Mouse (Mus musculus) neural tube, embryonic 11.5 days (tissue): ENCODE measurements around the gene Cybb. TPM values are rescaled to one million over a fixed set of nuclear protein-coding genes. Genes with fewer than 3 reads are reported as not detected.

Experiments used
- ATAC-seq: fragments of 200-750 bp; cut with Nextera tagmentation; 2 replicates; pipeline ENCODE4 v1.8.0; 2017; ENCODE audit warnings: moderate number of reproducible peaks, mild to moderate bottlenecking, moderate TSS enrichment, moderate library complexity; ENCODE audit not compliant: insufficient read depth, low FRiP score, low TSS enrichment
- DNase-seq: peaks from one replicate; pipeline ENCODE4 v3.0.0-alpha.2; 2015; ENCODE audit warnings: low spot score
- H3K27ac ChIP-seq: fragments of 300-500 bp; sonication (generic); 2 replicates; pipeline ENCODE4 v1.5.1; 2014; ENCODE audit warnings: low read depth, mild to moderate bottlenecking, low read length
- H3K27me3 ChIP-seq: fragments of 300-500 bp; sonication (generic); 2 replicates; pipeline ENCODE4 v1.6.1; 2014; ENCODE audit warnings: mild to moderate bottlenecking, low read length, mixed read lengths; ENCODE audit not compliant: control insufficient read depth, insufficient read depth
- H3K36me3 ChIP-seq: fragments of 300-500 bp; sonication (generic); 2 replicates; pipeline ENCODE4 v1.6.1; 2014; ENCODE audit warnings: mild to moderate bottlenecking, low read length, moderate library complexity, mixed read lengths; ENCODE audit not compliant: control insufficient read depth, insufficient read depth
- H3K4me1 ChIP-seq: fragments of 300-500 bp; sonication (generic); 2 replicates; pipeline ENCODE4 v1.6.1; 2014; ENCODE audit warnings: low read length, mixed read lengths; ENCODE audit not compliant: control insufficient read depth, insufficient read depth
- H3K4me2 ChIP-seq: fragments of 300-500 bp; sonication (generic); 2 replicates; pipeline ENCODE4 v1.6.1; 2014; ENCODE audit warnings: low read depth, mild to moderate bottlenecking, moderate library complexity
- H3K4me3 ChIP-seq: fragments of 300-500 bp; sonication (generic); 2 replicates; pipeline ENCODE4 v1.5.1; 2014; ENCODE audit warnings: low read depth, low read length
- H3K9ac ChIP-seq: fragments of 300-500 bp; sonication (generic); 2 replicates; pipeline ENCODE4 v1.6.1; 2014; ENCODE audit warnings: mild to moderate bottlenecking, low read length
- H3K9me3 ChIP-seq: fragments of 300-500 bp; sonication (generic); 2 replicates; pipeline ENCODE4 v1.6.1; 2016; ENCODE audit warnings: low read length; ENCODE audit not compliant: control insufficient read depth
- WGBS: fragments of 180-500 bp; shearing (Covaris S2); extraction: QIAGEN DNeasy Blood & Tissue Kit; methylation state at CpG from one replicate; pipeline ENCODE4 v1.1.7; 2014; 5-methylcytosine and 5-hydroxymethylcytosine counted together
- polyA plus RNA-seq: library from polyadenylated mRNA; unstranded; fragments of >200 nt; fragmentation: Nextera tagmentation; extraction: Ambion mirVana; gene quantifications from 2 replicates; pipeline ENCODE4 v1.2.1, GENCODE M21; 2014

The Cybb gene
- polyA plus RNA-seq, 1 experiment from 2014 or later, result 0.97 TPM

GRCm38 (mm10) chrX:9439257-9439656, 48.3 kb downstream of the Cybb start:
- 86% methylated on average over 2 of the region's 2 CpGs for WGBS
- Histone ChIP-seq H3K27me3 (no peaks in the 10 kb centered on the region), H3K4me1 (no peaks in the 10 kb centered on the region), H3K9me3 (no peaks in the 10 kb centered on the region), H3K27ac (no peak overlapping the region), H3K9ac (no peak overlapping the region), H3K4me3 (no peak overlapping the region), H3K4me2 (no peak overlapping the region), H3K36me3 (no peaks in the 10 kb centered on the region)
- DNase-seq (no peak), ATAC-seq (no peak)

GRCm38 (mm10) chrX:9413889-9414288, 73.7 kb downstream of the Cybb start:
- ATAC-seq, result no peak
- H3K9me3 ChIP-seq, result no peaks in the 10 kb centered on the region
- no peak overlapping the region for H3K4me2 ChIP-seq
- no peak for DNase-seq
- no peak overlapping the region for H3K27ac ChIP-seq
- H3K4me3 ChIP-seq, result no peak overlapping the region
- H3K36me3 ChIP-seq, result no peaks in the 10 kb centered on the region
- WGBS, result 84% methylated on average over 5 of the region's 5 CpGs
- no peaks in the 10 kb centered on the region for H3K4me1 ChIP-seq
- no peak overlapping the region for H3K9ac ChIP-seq
- H3K27me3 ChIP-seq, result no peaks in the 10 kb centered on the region

Other genes with a start within 250 kb of the Cybb start
- gene Gm14862, start 230.9 kb downstream of the Cybb start, polyA plus RNA-seq, result not detected in 2 replicates
- gene Xk, start 215.0 kb downstream of the Cybb start, polyA plus RNA-seq, result 2.5 and 3.4 TPM in 2 replicates
- gene H2al1m, start 204.0 kb downstream of the Cybb start, polyA plus RNA-seq, result not detected in 2 replicates
- not detected in 2 replicates for gene H2al1k, start 137.1 kb downstream of the Cybb start, polyA plus RNA-seq
- not detected in 2 replicates for gene H2al1o, start 84.6 kb upstream of the Cybb start, polyA plus RNA-seq
- 24.4 and 26.9 TPM in 2 replicates for gene Dynlt3, start 175.2 kb upstream of the Cybb start, polyA plus RNA-seq